Mouse (Mus musculus): ENCODE measurements at regions not wholly inside any gene's neighbourhood (a gene's known extent, or its start where the extent isn't known, plus 50 kb on each side); places are given as distances from the start of the nearest gene placed in this dataset.

- TF ChIP-seq POLR2A (IDR thresholded peaks at IDR 0.05; ENCODE audit: borderline replicate concordance, extremely low read depth, insufficient read depth, insufficient read length), result no peak
- DNase-seq (ENCODE audit: low spot score), result peak; percentile 42
- Histone ChIP-seq H3K4me3 (replicated peaks; ENCODE audit: low read length) (no peak overlapping the region), H3K27ac (replicated peaks; ENCODE audit: low read depth, low read length) (no peak overlapping the region), H3K27me3 (ENCODE audit: control insufficient read depth, insufficient read depth, low read length) (peaks cover 5% of the 10 kb centered on the region; the same call in 1 of the 2 replicates), H3K9me3 (ENCODE audit: control insufficient read depth, low read length) (no peaks in the 10 kb centered on the region), H3K9ac (ENCODE audit: low read depth, low read length, severe bottlenecking) (no peak overlapping the region), H3K36me3 (ENCODE audit: control insufficient read depth, insufficient read depth, low read length) (no peaks in the 10 kb centered on the region), H3K4me1 (ENCODE audit: control insufficient read depth, insufficient read depth, low read length) (peaks cover 19% of the 10 kb centered on the region), H3K4me2 (replicated peaks; ENCODE audit: low read depth, low read length, severe bottlenecking) (peak overlapping the region; percentile 21; the same call in 1 of the 2 replicates)
- WGBS, result 4% methylated on average over 26 of the region's 26 CpGs
- no peak for ATAC-seq (ENCODE audit: low FRiP score, low read depth)
Observed at GRCm38 (mm10) chr9:61509591-61510191, 137.5 kb downstream of the Tle3 start.

- no peak overlapping the region for H3K27ac ChIP-seq (replicated peaks; ENCODE audit: low read depth, low read length)
- WGBS, result 66% methylated on average over 5 of the region's 5 CpGs
- peaks cover 19% of the 10 kb centered on the region for H3K4me1 ChIP-seq (ENCODE audit: control insufficient read depth, insufficient read depth, low read length)
- H3K9me3 ChIP-seq (ENCODE audit: control insufficient read depth, low read length), result no peaks in the 10 kb centered on the region
- H3K4me2 ChIP-seq (replicated peaks; ENCODE audit: low read depth, low read length, severe bottlenecking), result no peak overlapping the region
- no peak overlapping the region for H3K4me3 ChIP-seq (replicated peaks; ENCODE audit: low read length)
- H3K27me3 ChIP-seq (ENCODE audit: control insufficient read depth, insufficient read depth, low read length), result peaks cover 5% of the 10 kb centered on the region; the same call in 1 of the 2 replicates
- H3K36me3 ChIP-seq (ENCODE audit: control insufficient read depth, insufficient read depth, low read length), result no peaks in the 10 kb centered on the region
- no peak for TF ChIP-seq POLR2A (IDR thresholded peaks at IDR 0.05; ENCODE audit: borderline replicate concordance, extremely low read depth, insufficient read depth, insufficient read length)
- DNase-seq (ENCODE audit: low spot score), result no peak
- no peak overlapping the region for H3K9ac ChIP-seq (ENCODE audit: low read depth, low read length, severe bottlenecking)
- ATAC-seq (ENCODE audit: low FRiP score, low read depth), result no peak
Observed at GRCm38 (mm10) chr9:61509091-61509490, 136.9 kb downstream of the Tle3 start.

- ATAC-seq (ENCODE audit: low FRiP score, low read depth) (no peak), DNase-seq (ENCODE audit: low spot score) (no peak)
- no peak overlapping the region for H3K4me3 ChIP-seq (replicated peaks; ENCODE audit: low read length)
- H3K27ac ChIP-seq (replicated peaks; ENCODE audit: low read depth, low read length), result no peak overlapping the region
- H3K9me3 ChIP-seq (ENCODE audit: control insufficient read depth, low read length), result 0 out of 2 replicates have a peak, but pooled peaks cover 3% of the 10 kb centered on the region
- H3K4me2 ChIP-seq (replicated peaks; ENCODE audit: low read depth, low read length, severe bottlenecking), result no peak overlapping the region
- no peaks in the 10 kb centered on the region for H3K4me1 ChIP-seq (ENCODE audit: control insufficient read depth, insufficient read depth, low read length)
- no peak for TF ChIP-seq POLR2A (IDR thresholded peaks at IDR 0.05; ENCODE audit: borderline replicate concordance, extremely low read depth, insufficient read depth, insufficient read length)
- WGBS, result 49% methylated on average over 9 of the region's 9 CpGs
- H3K36me3 ChIP-seq (ENCODE audit: control insufficient read depth, insufficient read depth, low read length), result no peaks in the 10 kb centered on the region
- no peaks in the 10 kb centered on the region for H3K27me3 ChIP-seq (ENCODE audit: control insufficient read depth, insufficient read depth, low read length)
- no peak overlapping the region for H3K9ac ChIP-seq (ENCODE audit: low read depth, low read length, severe bottlenecking)
Observed at GRCm38 (mm10) chr9:61500851-61501250, 128.7 kb downstream of the Tle3 start.

GRCm38 (mm10) chr9:61492896-61493295 lies 120.7 kb downstream of the Tle3 start:
- no peaks in the 10 kb centered on the region for H3K4me1 ChIP-seq (ENCODE audit: control insufficient read depth, insufficient read depth, low read length)
- no peak overlapping the region for H3K27ac ChIP-seq (replicated peaks; ENCODE audit: low read depth, low read length)
- no peak for TF ChIP-seq POLR2A (IDR thresholded peaks at IDR 0.05; ENCODE audit: borderline replicate concordance, extremely low read depth, insufficient read depth, insufficient read length)
- no peak for DNase-seq (ENCODE audit: low spot score)
- H3K9me3 ChIP-seq (ENCODE audit: control insufficient read depth, low read length), result no peaks in the 10 kb centered on the region
- no peaks in the 10 kb centered on the region for H3K27me3 ChIP-seq (ENCODE audit: control insufficient read depth, insufficient read depth, low read length)
- H3K36me3 ChIP-seq (ENCODE audit: control insufficient read depth, insufficient read depth, low read length), result no peaks in the 10 kb centered on the region
- H3K4me2 ChIP-seq (replicated peaks; ENCODE audit: low read depth, low read length, severe bottlenecking), result no peak overlapping the region
- H3K4me3 ChIP-seq (replicated peaks; ENCODE audit: low read length), result no peak overlapping the region
- ATAC-seq (ENCODE audit: low FRiP score, low read depth), result no peak
- 60% methylated on average over 8 of the region's 8 CpGs for WGBS
- H3K9ac ChIP-seq (ENCODE audit: low read depth, low read length, severe bottlenecking), result no peak overlapping the region

- no peak overlapping the region for H3K4me2 ChIP-seq (replicated peaks; ENCODE audit: low read depth, low read length, severe bottlenecking)
- H3K27me3 ChIP-seq (ENCODE audit: control insufficient read depth, insufficient read depth, low read length), result no peaks in the 10 kb centered on the region
- no peak overlapping the region for H3K4me3 ChIP-seq (replicated peaks; ENCODE audit: low read length)
- no peak overlapping the region for H3K27ac ChIP-seq (replicated peaks; ENCODE audit: low read depth, low read length)
- ATAC-seq (ENCODE audit: low FRiP score, low read depth) (no peak), DNase-seq (ENCODE audit: low spot score) (no peak)
- no peak for TF ChIP-seq POLR2A (IDR thresholded peaks at IDR 0.05; ENCODE audit: borderline replicate concordance, extremely low read depth, insufficient read depth, insufficient read length)
- WGBS, result 38% methylated on average over 6 of the region's 6 CpGs
- no peaks in the 10 kb centered on the region for H3K9me3 ChIP-seq (ENCODE audit: control insufficient read depth, low read length)
- H3K4me1 ChIP-seq (ENCODE audit: control insufficient read depth, insufficient read depth, low read length), result no peaks in the 10 kb centered on the region
- no peak overlapping the region for H3K9ac ChIP-seq (ENCODE audit: low read depth, low read length, severe bottlenecking)
- H3K36me3 ChIP-seq (ENCODE audit: control insufficient read depth, insufficient read depth, low read length), result no peaks in the 10 kb centered on the region
Observed at GRCm38 (mm10) chr9:61491131-61491712, 119.1 kb downstream of the Tle3 start.

All from limb, embryonic 14.5 days (tissue).